Mouse (Mus musculus): ENCODE results near the gene Arhgap27. TPM values are rescaled to one million over a fixed set of nuclear protein-coding genes. Genes with fewer than 3 reads are reported as not detected.
A peak's percentile ranks its signal among the peaks of the same experiment; 100 is the strongest.
"Not testable (repeated sequence)": the region's sequence is repeated elsewhere in the genome, so short reads cannot be mapped to it uniquely, and the experiment has no call there.

Gene Arhgap27
- total and polyA plus RNA-seq, 3 experiments: 6.3 to 15.0 TPM; not detected in 1

DNA sequence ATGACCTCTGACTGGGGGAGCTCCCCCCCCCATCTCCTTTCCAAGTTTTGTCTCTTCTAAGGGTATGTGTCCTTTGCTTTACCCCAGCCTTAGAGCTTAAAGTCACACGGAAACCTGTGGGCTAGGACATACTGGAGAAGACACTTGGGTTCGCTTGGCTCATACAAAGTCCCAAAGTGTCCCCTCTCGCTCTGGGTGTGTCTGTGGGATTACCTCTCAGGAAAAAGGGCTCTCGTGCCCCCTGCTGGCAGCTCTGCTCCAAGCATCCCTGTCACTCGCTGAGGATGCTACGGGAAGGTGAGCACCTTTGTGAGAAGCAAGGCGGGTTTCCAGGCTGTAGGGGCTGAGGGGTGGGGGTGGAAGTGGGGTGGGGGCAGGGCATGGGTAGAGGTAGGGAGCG, 38.3 kb downstream of the Arhgap27 start:
- no peaks in the 10 kb centered on the region for H3K9me3 ChIP-seq (replicated peaks; ENCODE audit: insufficient read depth, low read length)
- H3K9ac ChIP-seq (ENCODE audit: control insufficient read depth, low read depth, low read length, poor library complexity, severe bottlenecking): no peak overlapping the region
- DNase-seq (ENCODE audit: low read depth, low spot score): peak; percentile 60
- H3K4me3 ChIP-seq (ENCODE audit: control insufficient read depth in 1 of 2, insufficient read depth in 1 of 2, low read depth in 2 of 2, low read length in 2 of 2): no peak overlapping the region
- no peaks in the 10 kb centered on the region for H3K4me1 ChIP-seq (ENCODE audit: control insufficient read depth in 1 of 2, insufficient read depth in 2 of 2, low read length in 2 of 2)
- TF ChIP-seq HCFC1 (IDR thresholded peaks at IDR 0.05; ENCODE audit: low read depth, low read length) (no peak), CTCF (IDR thresholded peaks at IDR 0.05 in 2 of 3, conservative IDR thresholded peaks at IDR 0.05 in 1 of 3; ENCODE audit: control insufficient read depth in 1 of 3, insufficient read depth in 1 of 3, low read depth in 2 of 3, low read length in 3 of 3, poor library complexity in 1 of 3, severe bottlenecking in 1 of 3) (peak; percentile 52 to 88 (median 86)), RAD21 (IDR thresholded peaks at IDR 0.05; ENCODE audit: low read depth, low read length) (peak; percentile 81), SMC3 (IDR thresholded peaks at IDR 0.05; ENCODE audit: low read depth, low read length) (peak; percentile 75), ETS1 (IDR thresholded peaks at IDR 0.05; ENCODE audit: low read depth, low read length) (no peak), EP300 (IDR thresholded peaks at IDR 0.05; ENCODE audit: low read depth in 1 of 2, low read length in 2 of 2) (no peak), ZC3H11A (IDR thresholded peaks at IDR 0.05; ENCODE audit: low read depth, low read length) (peak; percentile 68), POLR2A (IDR thresholded peaks at IDR 0.05; ENCODE audit: control insufficient read depth in 1 of 2, insufficient read depth in 1 of 2, low read depth in 1 of 2, low read length in 2 of 2, poor library complexity in 1 of 2) (no peak)
- H3K79me2 ChIP-seq (ENCODE audit: control insufficient read depth, insufficient read depth, low read length, poor library complexity): no peaks in the 10 kb centered on the region
- H3K27me3 ChIP-seq (ENCODE audit: control insufficient read depth in 1 of 2, insufficient read depth in 2 of 2, low read length in 2 of 2): peaks cover 0 to 3% of the 10 kb centered on the region in 2 experiments; a peak in 2 of 4 replicates
- no peaks in the 10 kb centered on the region for H3K36me3 ChIP-seq (ENCODE audit: control insufficient read depth in 1 of 2, insufficient read depth in 2 of 2, low read length in 2 of 2)
- no peak overlapping the region for H3K27ac ChIP-seq (ENCODE audit: control insufficient read depth, low read depth, low read length)

DNA sequence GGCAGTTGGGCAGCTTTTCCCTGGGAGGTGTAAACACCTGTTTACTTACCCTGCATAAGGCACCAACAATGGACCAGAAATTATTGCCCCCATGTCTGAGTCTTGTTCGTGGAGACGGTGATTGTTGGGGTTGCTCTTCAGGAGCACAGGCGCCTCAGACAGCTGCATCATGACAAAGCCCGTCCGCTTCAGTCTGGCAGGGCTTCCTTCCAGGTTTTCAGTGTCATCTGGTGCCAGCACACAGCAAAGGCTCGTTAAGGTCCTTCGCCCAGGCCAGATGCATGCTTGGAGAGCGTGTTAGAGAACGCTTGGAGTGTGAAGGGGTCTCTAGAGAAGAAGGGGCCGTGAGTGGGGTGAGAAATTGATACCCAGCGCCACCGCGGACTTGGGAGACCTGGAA, 38.8 kb downstream of the Arhgap27 start:
- no peaks in the 10 kb centered on the region for H3K9me3 ChIP-seq (replicated peaks; ENCODE audit: insufficient read depth, low read length)
- no peaks in the 10 kb centered on the region for H3K79me2 ChIP-seq (ENCODE audit: control insufficient read depth, insufficient read depth, low read length, poor library complexity)
- TF ChIP-seq SIN3A (IDR thresholded peaks at IDR 0.05; ENCODE audit: low read length): no peak
- TF ChIP-seq MEF2A (IDR thresholded peaks at IDR 0.05; ENCODE audit: extremely low read depth, insufficient replicate concordance, low read depth, low read length, poor library complexity, severe bottlenecking): no peak
- no peak for TF ChIP-seq KAT2A (conservative IDR thresholded peaks at IDR 0.05; ENCODE audit: low read depth, low read length)
- TF ChIP-seq MYB (IDR thresholded peaks at IDR 0.05; ENCODE audit: low read depth, low read length): no peak
- no peak for TF ChIP-seq GABPA (IDR thresholded peaks at IDR 0.05; ENCODE audit: low read depth, low read length)
- no peak for TF ChIP-seq RAD21 (IDR thresholded peaks at IDR 0.05; ENCODE audit: low read depth, low read length)
- TF ChIP-seq ELF1 (IDR thresholded peaks at IDR 0.05; ENCODE audit: low read depth, low read length): no peak
- TF ChIP-seq SMC3 (IDR thresholded peaks at IDR 0.05; ENCODE audit: low read depth, low read length): no peak
- H3K27me3 ChIP-seq (ENCODE audit: control insufficient read depth in 1 of 2, insufficient read depth in 2 of 2, low read length in 2 of 2): peaks cover 0 to 3% of the 10 kb centered on the region in 2 experiments; a peak in 2 of 4 replicates
- H3K4me3 ChIP-seq (ENCODE audit: control insufficient read depth in 1 of 2, insufficient read depth in 1 of 2, low read depth in 2 of 2, low read length in 2 of 2): no peak overlapping the region
- no peak for DNase-seq (ENCODE audit: low read depth, low spot score)
- H3K4me1 ChIP-seq (ENCODE audit: control insufficient read depth in 1 of 2, insufficient read depth in 2 of 2, low read length in 2 of 2): no peaks in the 10 kb centered on the region
- no peaks in the 10 kb centered on the region for H3K36me3 ChIP-seq (ENCODE audit: control insufficient read depth in 1 of 2, insufficient read depth in 2 of 2, low read length in 2 of 2)
- H3K9ac ChIP-seq (ENCODE audit: control insufficient read depth, low read depth, low read length, poor library complexity, severe bottlenecking): no peak overlapping the region
- no peak overlapping the region for H3K27ac ChIP-seq (ENCODE audit: control insufficient read depth, low read depth, low read length)

DNA sequence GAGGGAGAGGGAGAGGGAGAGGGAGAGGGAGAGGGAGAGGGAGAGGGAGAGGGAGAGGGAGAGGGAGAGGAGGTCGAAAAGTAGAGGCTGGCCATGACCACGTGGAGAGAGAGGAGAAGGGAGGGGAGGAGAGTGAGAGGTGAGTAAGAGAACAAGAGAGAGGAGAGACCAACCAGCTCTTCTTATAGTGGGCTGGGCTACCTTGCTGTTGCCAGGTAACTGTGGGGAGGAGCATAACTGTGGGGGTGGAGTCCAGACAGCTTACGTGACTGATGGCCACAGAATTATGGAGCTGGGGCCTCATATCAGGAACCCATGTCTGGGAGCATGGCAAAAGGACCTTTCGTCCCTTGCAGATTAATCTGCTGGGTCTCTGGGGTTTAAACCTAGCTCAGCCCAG, 40.7 kb downstream of the Arhgap27 start:
- peak; percentile 56 for DNase-seq (ENCODE audit: low read depth, low spot score)
- H3K36me3 ChIP-seq (ENCODE audit: control insufficient read depth in 1 of 2, insufficient read depth in 2 of 2, low read length in 2 of 2); H3K9me3 ChIP-seq (replicated peaks; ENCODE audit: insufficient read depth, low read length); H3K4me3 ChIP-seq (ENCODE audit: control insufficient read depth in 1 of 2, insufficient read depth in 1 of 2, low read depth in 2 of 2, low read length in 2 of 2); H3K9ac ChIP-seq (ENCODE audit: control insufficient read depth, low read depth, low read length, poor library complexity, severe bottlenecking); H3K27ac ChIP-seq (ENCODE audit: control insufficient read depth, low read depth, low read length); H3K4me1 ChIP-seq (ENCODE audit: control insufficient read depth in 1 of 2, insufficient read depth in 2 of 2, low read length in 2 of 2); H3K27me3 ChIP-seq (ENCODE audit: control insufficient read depth in 1 of 2, insufficient read depth in 2 of 2, low read length in 2 of 2); H3K79me2 ChIP-seq (ENCODE audit: control insufficient read depth, insufficient read depth, low read length, poor library complexity): not testable (repeated sequence)

Data from MEL (cell line).